Mouse (Mus musculus) kidney, embryonic 14.5 days (tissue): Measurements from ENCODE around the gene Phlpp2. TPM values are rescaled to one million over a fixed set of nuclear protein-coding genes. Genes with fewer than 3 reads are reported as not detected.

Experiments used
- ATAC-seq: fragments of 200-750 bp; cut with Nextera tagmentation; 2 replicates; pipeline ENCODE4 v1.8.0; 2017; ENCODE audit warnings: moderate number of reproducible peaks, mild to moderate bottlenecking, moderate TSS enrichment, moderate library complexity; ENCODE audit not compliant: low FRiP score, low TSS enrichment
- H3K27ac ChIP-seq: fragments of 300-500 bp; sonication (generic); 2 replicates; pipeline ENCODE4 v1.5.1; 2014; ENCODE audit warnings: low read depth, mild to moderate bottlenecking, low read length, moderate library complexity, mixed read lengths
- H3K27me3 ChIP-seq: fragments of 300-500 bp; sonication (generic); 2 replicates; pipeline ENCODE4 v1.6.1; 2014; ENCODE audit warnings: mild to moderate bottlenecking, low read length; ENCODE audit not compliant: control insufficient read depth, insufficient read depth
- H3K36me3 ChIP-seq: fragments of 300-500 bp; sonication (generic); 2 replicates; pipeline ENCODE4 v1.6.1; 2014; ENCODE audit warnings: low read length, mixed read lengths; ENCODE audit not compliant: control insufficient read depth, insufficient read depth
- H3K4me1 ChIP-seq: fragments of 300-500 bp; sonication (generic); 2 replicates; pipeline ENCODE4 v1.6.1; 2014; ENCODE audit warnings: low read length, mixed read lengths; ENCODE audit not compliant: control insufficient read depth, insufficient read depth
- H3K4me2 ChIP-seq: fragments of 300-500 bp; sonication (generic); replicated peaks from 2 replicates; pipeline ENCODE4 v1.6.1; 2014; ENCODE audit warnings: low read depth, mild to moderate bottlenecking, low read length
- H3K4me3 ChIP-seq: fragments of 300-500 bp; sonication (generic); 2 replicates; pipeline ENCODE4 v1.5.1; 2014; ENCODE audit warnings: mild to moderate bottlenecking, low read length
- H3K9ac ChIP-seq: fragments of 300-500 bp; sonication (generic); 2 replicates; pipeline ENCODE4 v1.6.1; 2014; ENCODE audit warnings: low read depth, mild to moderate bottlenecking, low read length, moderate library complexity
- H3K9me3 ChIP-seq: fragments of 300-500 bp; sonication (generic); 2 replicates; pipeline ENCODE4 v1.6.1; 2016; ENCODE audit warnings: low read length; ENCODE audit not compliant: control insufficient read depth
- WGBS: fragments of 180-500 bp; shearing (Covaris S2); extraction: QIAGEN DNeasy Blood & Tissue Kit; methylation state at CpG from one replicate; pipeline ENCODE4 v1.1.7; 2014; 5-methylcytosine and 5-hydroxymethylcytosine counted together
- polyA plus RNA-seq: library from polyadenylated mRNA; unstranded; fragments of >200 nt; fragmentation: Nextera tagmentation; extraction: Ambion mirVana; gene quantifications from 2 replicates; pipeline ENCODE4 v1.2.1, GENCODE M21; 2014

Phlpp2 gene
- polyA plus RNA-seq, 1 experiment from 2014 or later = 4.3 TPM

GRCm38 (mm10) chr8:109952171-109952570 lies 83.8 kb downstream of the Phlpp2 start:
- Histone ChIP-seq H3K36me3 (no peaks in the 10 kb centered on the region), H3K27ac (no peak overlapping the region), H3K4me1 (no peaks in the 10 kb centered on the region; the same call in 1 of the 2 replicates), H3K27me3 (peaks cover 6% of the 10 kb centered on the region), H3K9me3 (no peaks in the 10 kb centered on the region), H3K4me3 (no peak overlapping the region), H3K9ac (no peak overlapping the region), H3K4me2 (no peak overlapping the region)
- no peak for ATAC-seq
- 75% methylated on average over 7 of the region's 7 CpGs for WGBS

GRCm38 (mm10) chr8:109954486-109954948 lies 86.2 kb downstream of the Phlpp2 start:
- no peaks in the 10 kb centered on the region; the same call in 1 of the 2 replicates for H3K4me1 ChIP-seq
- no peak overlapping the region for H3K4me2 ChIP-seq
- ATAC-seq = no peak
- H3K36me3 ChIP-seq = no peaks in the 10 kb centered on the region
- no peaks in the 10 kb centered on the region for H3K9me3 ChIP-seq
- no peaks in the 10 kb centered on the region; the same call in 1 of the 2 replicates for H3K27me3 ChIP-seq
- H3K27ac ChIP-seq = no peak overlapping the region
- H3K4me3 ChIP-seq = no peak overlapping the region
- no peak overlapping the region for H3K9ac ChIP-seq
- WGBS = 63% methylated on average over 13 of the region's 13 CpGs

- H3K36me3 ChIP-seq = no peaks in the 10 kb centered on the region
- H3K27ac ChIP-seq = no peak overlapping the region
- H3K4me1 ChIP-seq = no peaks in the 10 kb centered on the region; the same call in 1 of the 2 replicates
- WGBS = 3% methylated on average over 16 of the region's 16 CpGs
- no peaks in the 10 kb centered on the region for H3K9me3 ChIP-seq
- peaks cover 12% of the 10 kb centered on the region for H3K27me3 ChIP-seq
- H3K4me2 ChIP-seq = peak overlapping the region; percentile 26
- H3K4me3 ChIP-seq = no peak overlapping the region
- H3K9ac ChIP-seq = no peak overlapping the region
- 0 out of 2 replicates have a peak, but pooled peaks have one; percentile 49 for ATAC-seq
Measured at GRCm38 (mm10) chr8:109957167-109958028, 89.1 kb downstream of the Phlpp2 start.

GRCm38 (mm10) chr8:109958036-109958655 lies 89.8 kb downstream of the Phlpp2 start:
- Histone ChIP-seq H3K36me3 (no peaks in the 10 kb centered on the region), H3K9me3 (no peaks in the 10 kb centered on the region), H3K4me2 (no peak overlapping the region), H3K9ac (peak overlapping the region; percentile 7; the same call in 1 of the 2 replicates), H3K27ac (no peak overlapping the region; the same call in 1 of the 2 replicates), H3K27me3 (peaks cover 17% of the 10 kb centered on the region), H3K4me1 (peaks cover 2% of the 10 kb centered on the region; the same call in 1 of the 2 replicates), H3K4me3 (no peak overlapping the region)
- ATAC-seq = no peak
- 30% methylated on average over 12 of the region's 12 CpGs for WGBS

- no peaks in the 10 kb centered on the region for H3K9me3 ChIP-seq
- H3K27ac ChIP-seq = no peak overlapping the region
- H3K9ac ChIP-seq = no peak overlapping the region
- H3K4me3 ChIP-seq = no peak overlapping the region
- H3K4me1 ChIP-seq = peaks cover 2% of the 10 kb centered on the region; the same call in 1 of the 2 replicates
- WGBS = 74% methylated on average over 4 of the region's 4 CpGs
- ATAC-seq = no peak
- H3K4me2 ChIP-seq = no peak overlapping the region
- H3K27me3 ChIP-seq = peaks cover 18% of the 10 kb centered on the region
- no peaks in the 10 kb centered on the region for H3K36me3 ChIP-seq
Measured at GRCm38 (mm10) chr8:109959112-109959511, 90.8 kb downstream of the Phlpp2 start.

GRCm38 (mm10) chr8:109961693-109962367 lies 93.5 kb downstream of the Phlpp2 start, which contains the start of gene Marveld3:
TSS of gene Marveld3 (minus strand) at chr8:109962203.
- H3K9me3 ChIP-seq = no peaks in the 10 kb centered on the region
- H3K27me3 ChIP-seq = peaks cover 18% of the 10 kb centered on the region
- 2% methylated on average over 64 of the region's 64 CpGs for WGBS
- peaks cover 2% of the 10 kb centered on the region; the same call in 1 of the 2 replicates for H3K4me1 ChIP-seq
- peak within 1 kb of the TSS; percentile 40 for H3K4me3 ChIP-seq
- no peak within 1 kb of the TSS for H3K27ac ChIP-seq
- no peaks in the 10 kb centered on the region for H3K36me3 ChIP-seq
- H3K4me2 ChIP-seq = peak within 1 kb of the TSS; percentile 56
- peak within 1 kb of the TSS; percentile 45 for H3K9ac ChIP-seq
- peak; percentile 70 for ATAC-seq

GRCm38 (mm10) chr8:109962896-109963295 lies 94.6 kb downstream of the Phlpp2 start:
- Histone ChIP-seq H3K4me1 (peaks cover 2% of the 10 kb centered on the region; the same call in 1 of the 2 replicates), H3K9ac (no peak overlapping the region), H3K4me2 (no peak overlapping the region), H3K27ac (no peak overlapping the region), H3K27me3 (peaks cover 18% of the 10 kb centered on the region), H3K9me3 (no peaks in the 10 kb centered on the region), H3K4me3 (no peak overlapping the region), H3K36me3 (no peaks in the 10 kb centered on the region)
- 78% methylated on average over 9 of the region's 9 CpGs for WGBS
- ATAC-seq = no peak

- Histone ChIP-seq H3K27me3 (peaks cover 22% of the 10 kb centered on the region), H3K9me3 (no peaks in the 10 kb centered on the region), H3K27ac (no peak overlapping the region), H3K36me3 (no peaks in the 10 kb centered on the region), H3K9ac (no peak overlapping the region), H3K4me3 (no peak overlapping the region), H3K4me1 (0 out of 2 replicates have a peak, but pooled peaks cover 2% of the 10 kb centered on the region), H3K4me2 (no peak overlapping the region)
- ATAC-seq = no peak
- WGBS = 73% methylated on average over 13 of the region's 13 CpGs
Measured at GRCm38 (mm10) chr8:109963421-109963820, 95.1 kb downstream of the Phlpp2 start.
